Mouse (Mus musculus) testis, postnatal 14 days (tissue): ENCODE data around the gene Nf1.

Experiments
- DNase-seq: peaks from one replicate; pipeline ENCODE4 v3.0.0; 2021; ENCODE audit warnings: low spot score

Nf1 gene

GRCm38 (mm10) chr11:79589317-79590075, 250.0 kb downstream of the Nf1 start:
- DNase-seq = peak; percentile 45

- DNase-seq = peak; percentile 55
Observed at GRCm38 (mm10) chr11:79590664-79591590, 251.4 kb downstream of the Nf1 start, which contains the start of gene Rab11fip4. Gene Rab11fip4 (plus strand): TSS chr11:79591212.

- DNase-seq = no peak
Observed at GRCm38 (mm10) chr11:79591591-79591975, 252.1 kb downstream of the Nf1 start.

- DNase-seq = no peak
Observed at GRCm38 (mm10) chr11:79593495-79593894, 254.0 kb downstream of the Nf1 start.

- DNase-seq = no peak
Observed at GRCm38 (mm10) chr11:79610454-79610853, 271.0 kb downstream of the Nf1 start.

- no peak for DNase-seq
Observed at GRCm38 (mm10) chr11:79611011-79611666, 271.6 kb downstream of the Nf1 start.

- DNase-seq = no peak
Observed at GRCm38 (mm10) chr11:79612046-79612600, 272.6 kb downstream of the Nf1 start.

- no peak for DNase-seq
Observed at GRCm38 (mm10) chr11:79613084-79613483, 273.6 kb downstream of the Nf1 start.

GRCm38 (mm10) chr11:79613711-79614110, 274.2 kb downstream of the Nf1 start:
- DNase-seq = no peak

- DNase-seq = no peak
Observed at GRCm38 (mm10) chr11:79614880-79615279, 275.4 kb downstream of the Nf1 start.

GRCm38 (mm10) chr11:79615871-79616270, 276.4 kb downstream of the Nf1 start:
- no peak for DNase-seq

GRCm38 (mm10) chr11:79617991-79618390, 278.5 kb downstream of the Nf1 start:
- DNase-seq = no peak

GRCm38 (mm10) chr11:79623029-79623428, 283.5 kb downstream of the Nf1 start:
- DNase-seq = no peak

- no peak for DNase-seq
Observed at GRCm38 (mm10) chr11:79624801-79625302, 285.4 kb downstream of the Nf1 start.

- no peak for DNase-seq
Observed at GRCm38 (mm10) chr11:79628716-79629115, 289.2 kb downstream of the Nf1 start.

- no peak for DNase-seq
Observed at GRCm38 (mm10) chr11:79629752-79630374, 290.4 kb downstream of the Nf1 start.

- no peak for DNase-seq
Observed at GRCm38 (mm10) chr11:79630521-79630920, 291.0 kb downstream of the Nf1 start.
